Mouse (Mus musculus): ENCODE measurements at regions not wholly inside any gene's neighbourhood (a gene's known extent, or its start where the extent isn't known, plus 50 kb on each side); places are given as distances from the start of the nearest gene placed in this dataset.
"Not testable (repeated sequence)": the region's sequence is repeated elsewhere in the genome, so short reads cannot be mapped to it uniquely, and the experiment has no call there.

- no peaks in the 10 kb centered on the region for H3K9me3 ChIP-seq (replicated peaks)
- no peaks in the 10 kb centered on the region for H3K36me3 ChIP-seq (ENCODE audit: poor library complexity, severe bottlenecking)
- H3K4me2 ChIP-seq: peak overlapping the region; percentile 61
- H3K27ac ChIP-seq: no peak overlapping the region
- H3K27me3 ChIP-seq: peaks cover 21% of the 10 kb centered on the region
- no peak for ATAC-seq
- no peak overlapping the region for H3K9ac ChIP-seq
- H3K4me3 ChIP-seq: peak overlapping the region; percentile 31
- H3K4me1 ChIP-seq: peaks cover 16% of the 10 kb centered on the region
- WGBS: 2% methylated on average over 15 of the region's 15 CpGs
These were observed 63.8 kb upstream of the Srsf6 start for GRCm38 (mm10) chr2:162867516-162868029.

- Histone ChIP-seq H3K36me3 (ENCODE audit: poor library complexity, severe bottlenecking) (no peaks in the 10 kb centered on the region), H3K27ac (no peak overlapping the region), H3K9ac (no peak overlapping the region), H3K4me2 (peak overlapping the region; percentile 61), H3K27me3 (peaks cover 21% of the 10 kb centered on the region), H3K4me1 (peaks cover 16% of the 10 kb centered on the region), H3K9me3 (replicated peaks) (no peaks in the 10 kb centered on the region), H3K4me3 (peak overlapping the region; percentile 31)
- ATAC-seq: no peak
- WGBS: 2% methylated on average over 11 of the region's 11 CpGs
These were observed 64.6 kb upstream of the Srsf6 start for GRCm38 (mm10) chr2:162866613-162867314.

GRCm38 (mm10) chr2:162864571-162864970 lies 66.8 kb upstream of the Srsf6 start:
- H3K4me2 ChIP-seq: no peak overlapping the region
- 70% methylated on average over 1 of the region's 1 CpGs for WGBS
- peaks cover 16% of the 10 kb centered on the region for H3K4me1 ChIP-seq
- H3K36me3 ChIP-seq (ENCODE audit: poor library complexity, severe bottlenecking): no peaks in the 10 kb centered on the region
- H3K9me3 ChIP-seq (replicated peaks): no peaks in the 10 kb centered on the region
- peaks cover 21% of the 10 kb centered on the region for H3K27me3 ChIP-seq
- no peak overlapping the region for H3K27ac ChIP-seq
- H3K9ac ChIP-seq: no peak overlapping the region
- ATAC-seq: no peak
- H3K4me3 ChIP-seq: no peak overlapping the region

- Histone ChIP-seq H3K9me3 (replicated peaks) (no peaks in the 10 kb centered on the region), H3K27me3 (no peaks in the 10 kb centered on the region), H3K36me3 (ENCODE audit: poor library complexity, severe bottlenecking) (no peaks in the 10 kb centered on the region), H3K4me3 (no peak overlapping the region), H3K9ac (no peak overlapping the region), H3K4me2 (no peak overlapping the region), H3K4me1 (no peaks in the 10 kb centered on the region), H3K27ac (no peak overlapping the region)
- ATAC-seq: no peak
- 87% methylated on average over 6 of the region's 6 CpGs for WGBS
These were observed 76.7 kb upstream of the Srsf6 start for GRCm38 (mm10) chr2:162854606-162855005.

GRCm38 (mm10) chr2:162853576-162853975 lies 77.8 kb upstream of the Srsf6 start:
- ATAC-seq: peak; percentile 81
- 68% methylated on average over 7 of the region's 7 CpGs for WGBS

GRCm38 (mm10) chr2:162841761-162842160 lies 89.6 kb upstream of the Srsf6 start:
- not testable (repeated sequence) for H3K4me2 ChIP-seq; H3K36me3 ChIP-seq (ENCODE audit: poor library complexity, severe bottlenecking); H3K27me3 ChIP-seq; H3K9me3 ChIP-seq (replicated peaks); H3K27ac ChIP-seq; ATAC-seq; H3K4me1 ChIP-seq; H3K9ac ChIP-seq; H3K4me3 ChIP-seq
- 90% methylated on average over 9 of the region's 9 CpGs for WGBS

More at GRCm38 (mm10) chr2:162853576-162853975, 77.8 kb upstream of the Srsf6 start:
- Histone ChIP-seq H3K27ac (no peak overlapping the region), H3K4me1 (no peaks in the 10 kb centered on the region), H3K27me3 (no peaks in the 10 kb centered on the region), H3K4me2 (no peak overlapping the region), H3K9me3 (replicated peaks) (no peaks in the 10 kb centered on the region), H3K36me3 (ENCODE audit: poor library complexity, severe bottlenecking) (no peaks in the 10 kb centered on the region), H3K4me3 (no peak overlapping the region), H3K9ac (no peak overlapping the region)

GRCm38 (mm10) chr2:162837776-162838175 lies 93.6 kb upstream of the Srsf6 start:
- Histone ChIP-seq H3K9me3 (replicated peaks) (no peaks in the 10 kb centered on the region), H3K27ac (no peak overlapping the region), H3K27me3 (no peaks in the 10 kb centered on the region), H3K4me1 (no peaks in the 10 kb centered on the region), H3K9ac (no peak overlapping the region), H3K4me2 (no peak overlapping the region), H3K36me3 (ENCODE audit: poor library complexity, severe bottlenecking) (no peaks in the 10 kb centered on the region), H3K4me3 (no peak overlapping the region)
- ATAC-seq: no peak
- WGBS: 59% methylated on average over 2 of the region's 2 CpGs

GRCm38 (mm10) chr2:162833741-162834140 lies 97.6 kb upstream of the Srsf6 start:
- Histone ChIP-seq H3K4me3 (no peak overlapping the region), H3K4me2 (no peak overlapping the region), H3K27me3 (no peaks in the 10 kb centered on the region), H3K4me1 (no peaks in the 10 kb centered on the region), H3K9me3 (replicated peaks) (no peaks in the 10 kb centered on the region), H3K9ac (no peak overlapping the region), H3K36me3 (ENCODE audit: poor library complexity, severe bottlenecking) (no peaks in the 10 kb centered on the region), H3K27ac (no peak overlapping the region)
- no peak for ATAC-seq
- 25% methylated on average over 6 of the region's 6 CpGs for WGBS

- H3K4me1 ChIP-seq: no peaks in the 10 kb centered on the region
- H3K36me3 ChIP-seq (ENCODE audit: poor library complexity, severe bottlenecking): no peaks in the 10 kb centered on the region
- no peak overlapping the region for H3K4me2 ChIP-seq
- H3K27ac ChIP-seq: no peak overlapping the region
- no peaks in the 10 kb centered on the region for H3K27me3 ChIP-seq
- no peak overlapping the region for H3K4me3 ChIP-seq
- ATAC-seq: no peak
- no peak overlapping the region for H3K9ac ChIP-seq
- no peaks in the 10 kb centered on the region for H3K9me3 ChIP-seq (replicated peaks)
- 94% methylated on average over 4 of the region's 4 CpGs for whole genome bisulfite sequencing
These were observed 112.5 kb upstream of the Srsf6 start for GRCm38 (mm10) chr2:162818787-162819186.

- no peak for ATAC-seq
- Histone ChIP-seq H3K27ac (no peak overlapping the region), H3K9me3 (replicated peaks) (no peaks in the 10 kb centered on the region), H3K27me3 (no peaks in the 10 kb centered on the region), H3K4me2 (no peak overlapping the region), H3K4me1 (no peaks in the 10 kb centered on the region), H3K36me3 (ENCODE audit: poor library complexity, severe bottlenecking) (no peaks in the 10 kb centered on the region), H3K4me3 (no peak overlapping the region), H3K9ac (no peak overlapping the region)
- WGBS: 33% methylated on average over 2 of the region's 2 CpGs
These were observed 117.1 kb upstream of the Srsf6 start for GRCm38 (mm10) chr2:162814205-162814604.

GRCm38 (mm10) chr2:162807747-162808146 lies 123.6 kb upstream of the Srsf6 start:
- WGBS: 94% methylated on average over 10 of the region's 10 CpGs
- H3K4me2 ChIP-seq: no peak overlapping the region
- no peaks in the 10 kb centered on the region for H3K36me3 ChIP-seq (ENCODE audit: poor library complexity, severe bottlenecking)
- no peaks in the 10 kb centered on the region; the same call in 1 of the 2 replicates for H3K9me3 ChIP-seq (replicated peaks)
- no peak overlapping the region for H3K9ac ChIP-seq
- no peak overlapping the region for H3K4me3 ChIP-seq
- ATAC-seq: no peak
- H3K4me1 ChIP-seq: no peaks in the 10 kb centered on the region
- H3K27me3 ChIP-seq: no peaks in the 10 kb centered on the region
- no peak overlapping the region for H3K27ac ChIP-seq

- Histone ChIP-seq H3K4me2 (no peak overlapping the region), H3K27ac (no peak overlapping the region), H3K4me1 (peaks cover 5% of the 10 kb centered on the region), H3K9ac (no peak overlapping the region), H3K9me3 (replicated peaks) (no peaks in the 10 kb centered on the region), H3K27me3 (no peaks in the 10 kb centered on the region), H3K4me3 (no peak overlapping the region), H3K36me3 (ENCODE audit: poor library complexity, severe bottlenecking) (no peaks in the 10 kb centered on the region)
- WGBS: 72% methylated on average over 4 of the region's 4 CpGs
- ATAC-seq: no peak
These were observed 134.8 kb upstream of the Srsf6 start for GRCm38 (mm10) chr2:162796528-162796927.

- no peak overlapping the region for H3K4me3 ChIP-seq
- peaks cover 13% of the 10 kb centered on the region for H3K4me1 ChIP-seq
- H3K4me2 ChIP-seq: no peak overlapping the region
- 89% methylated on average over 8 of the region's 8 CpGs for WGBS
- H3K9me3 ChIP-seq (replicated peaks): no peaks in the 10 kb centered on the region
- H3K27me3 ChIP-seq: no peaks in the 10 kb centered on the region
- no peak for ATAC-seq
- no peak overlapping the region for H3K27ac ChIP-seq
- H3K9ac ChIP-seq: no peak overlapping the region
- no peaks in the 10 kb centered on the region for H3K36me3 ChIP-seq (ENCODE audit: poor library complexity, severe bottlenecking)
These were observed 133.3 kb upstream of the Ptprt start for GRCm38 (mm10) chr2:162794285-162794684.
